Mouse (Mus musculus) testis, postnatal 14 days (tissue): Measurements from ENCODE around the gene Rnase12.

Experiments
- DNase-seq: peaks from one replicate; pipeline ENCODE4 v3.0.0; 2021; ENCODE audit warnings: low spot score

Gene Rnase12

GRCm38 (mm10) chr14:51057401-51057831 is at the start of gene Rnase12:
Gene Rnase12, minus strand, starts transcription at chr14:51057661.
- no peak for DNase-seq

- no peak for DNase-seq
Measured at GRCm38 (mm10) chr14:51106449-51106967, 49.0 kb upstream of the Rnase12 start.

GRCm38 (mm10) chr14:51104366-51104765 is 46.9 kb upstream of the Rnase12 start:
- DNase-seq, result no peak

- no peak for DNase-seq
Measured at GRCm38 (mm10) chr14:51103217-51103616, 45.8 kb upstream of the Rnase12 start.

GRCm38 (mm10) chr14:51101284-51101683 is 43.8 kb upstream of the Rnase12 start:
- DNase-seq, result no peak

GRCm38 (mm10) chr14:51098921-51099320 is 41.5 kb upstream of the Rnase12 start:
- DNase-seq, result no peak

- peak; percentile 54 for DNase-seq
Measured at GRCm38 (mm10) chr14:51098300-51098699, 40.8 kb upstream of the Rnase12 start.

GRCm38 (mm10) chr14:51095736-51096524 is 38.5 kb upstream of the Rnase12 start:
- no peak for DNase-seq

- no peak for DNase-seq
Measured at GRCm38 (mm10) chr14:51094921-51095320, 37.5 kb upstream of the Rnase12 start.

GRCm38 (mm10) chr14:51094096-51094875 is 36.8 kb upstream of the Rnase12 start:
- no peak for DNase-seq

- no peak for DNase-seq
Measured at GRCm38 (mm10) chr14:51093496-51093895, 36.0 kb upstream of the Rnase12 start.

- DNase-seq, result no peak
Measured at GRCm38 (mm10) chr14:51092073-51092620, 34.7 kb upstream of the Rnase12 start.

GRCm38 (mm10) chr14:51090921-51091900 is 33.8 kb upstream of the Rnase12 start, which contains the start of the genes Rnase4 and Ang:
Gene Rnase4, plus strand, starts transcription at chr14:51091077.
Gene Ang, plus strand, starts transcription at chr14:51091150.
- peak; percentile 57 for DNase-seq

GRCm38 (mm10) chr14:51090077-51090781 is 32.8 kb upstream of the Rnase12 start:
- DNase-seq, result peak; percentile 75

GRCm38 (mm10) chr14:51089674-51090076 is 32.2 kb upstream of the Rnase12 start:
- DNase-seq, result no peak

GRCm38 (mm10) chr14:51088970-51089673 is 31.7 kb upstream of the Rnase12 start:
- peak; percentile 93 for DNase-seq

- peak; percentile 85 for DNase-seq
Measured at GRCm38 (mm10) chr14:51088166-51088969, 30.9 kb upstream of the Rnase12 start.

- no peak for DNase-seq
Measured at GRCm38 (mm10) chr14:51087762-51088161, 30.3 kb upstream of the Rnase12 start.

GRCm38 (mm10) chr14:51085911-51086310 is 28.4 kb upstream of the Rnase12 start:
- DNase-seq, result no peak
